In genomic region chr6:53806591-53807023, GRCm38 (mm10) we compare ENCODE assay signal across 12 mouse cellular contexts. TPM values are rescaled to one million over a fixed set of nuclear protein-coding genes. Genes with fewer than 3 reads are reported as not detected.
DNase-seq lines count a peak whose midpoint lies in the region; ATAC-seq and TF ChIP-seq lines count a peak whose summit lies in the region.
"Had no signal": no experiment of that assay in that cellular context is flagged by ENCODE, and none has a peak within 500 bp of the region (broad histone marks: within the 10 kb centered on the region; RNA-seq: fewer than 3 reads in every experiment).

No protein-coding gene starts in this region.

- no peak overlapping the region for H3K9ac ChIP-seq in lung, embryonic 14.5 days
- H3K9ac ChIP-seq: forebrain, embryonic 12.5 days; liver, embryonic 15.5 days had no signal

- H3K9me3 ChIP-seq in lung, embryonic 14.5 days (ENCODE audit: low read depth, low read length), result no peaks in the 10 kb centered on the region
- H3K9me3 ChIP-seq: forebrain, embryonic 12.5 days; liver, embryonic 15.5 days had no signal

- no peak overlapping the region for H3K27ac ChIP-seq in lung, embryonic 14.5 days (ENCODE audit: low read depth)
- H3K27ac ChIP-seq: forebrain, embryonic 12.5 days; liver, embryonic 15.5 days had no signal

- TF ChIP-seq POLR2A in brain, embryonic 14.5 days (IDR thresholded peaks at IDR 0.05; ENCODE audit: borderline replicate concordance, extremely low read depth, insufficient read depth, insufficient read length, poor library complexity, severe bottlenecking), result no peak

- TF ChIP-seq CTCF in lung, embryonic 14.5 days (IDR thresholded peaks at IDR 0.05; ENCODE audit: low read depth), result no peak
- no peak for TF ChIP-seq CTCF in brain, embryonic 14.5 days (IDR thresholded peaks at IDR 0.05; ENCODE audit: borderline replicate concordance, extremely low read depth, insufficient read depth, insufficient read length)

- no peaks in the 10 kb centered on the region for H3K36me3 ChIP-seq in lung, embryonic 14.5 days (ENCODE audit: insufficient read depth)
- H3K36me3 ChIP-seq: forebrain, embryonic 12.5 days; liver, embryonic 15.5 days had no signal

- H3K27me3 ChIP-seq in lung, embryonic 14.5 days (ENCODE audit: insufficient read depth, low read length), result no peaks in the 10 kb centered on the region
- H3K27me3 ChIP-seq: forebrain, embryonic 12.5 days had no signal

- peaks cover 7% of the 10 kb centered on the region for H3K4me1 ChIP-seq in lung, embryonic 14.5 days (ENCODE audit: insufficient read depth)
- H3K4me1 ChIP-seq: forebrain, embryonic 12.5 days; liver, embryonic 15.5 days had no signal

- DNase-seq in adrenal gland, adult (ENCODE audit: inconsistent age in 2 of 2, low spot score in 1 of 2), result peak; percentile 70 to 82
- DNase-seq in adrenal gland, adult 18-20 months (ENCODE audit: low spot score in 2 of 2), result no peak
- DNase-seq in lung, embryonic 14.5 days, result peak; percentile 79
- no peak for DNase-seq in lung, postnatal 36 days
- DNase-seq in brain, embryonic 14.5 days (ENCODE audit: low read depth), result peak; percentile 45
- peak; percentile 44 to 56 for DNase-seq in kidney, postnatal 25 days
- DNase-seq in thymus, postnatal 25 days, result no peak
- no peak for DNase-seq in heart, postnatal 4 days
- DNase-seq: gastrocnemius, postnatal 25 days; midbrain, embryonic 14.5 days had no signal

- peak; percentile 62 for ATAC-seq in lung, embryonic 14.5 days (ENCODE audit: insufficient read depth)

- no peak overlapping the region for H3K4me2 ChIP-seq in lung, embryonic 14.5 days
- H3K4me2 ChIP-seq: forebrain, embryonic 12.5 days; liver, embryonic 15.5 days had no signal

- WGBS in lung, embryonic 14.5 days, result 32% methylated on average over 8 of the region's 8 CpGs

- H3K4me3 ChIP-seq in lung, embryonic 14.5 days (ENCODE audit: low read depth, low read length), result no peak overlapping the region
- H3K4me3 ChIP-seq: forebrain, embryonic 12.5 days; liver, embryonic 15.5 days had no signal

RNA-seq across cellular contexts. Expression of gene Tril, which starts 14.0 kb away (rescaled TPM):
- 1 to 10 TPM; 4.9 to 6.2 TPM for total RNA-seq in adrenal gland, adult 18-20 months (2021)
- polyA plus RNA-seq in lung, embryonic 14.5 days (2014; fragmentation: Nextera tagmentation; extraction: Ambion mirVana), result 59.3 and 66.6 TPM in 2 replicates
- polyA plus RNA-seq in brain, embryonic 14.5 days (2012; rRNA removed), result 8.0 and 15.5 TPM in 2 replicates
- 10 to 100 TPM; 10.1 to 11.5 TPM for total RNA-seq in heart, postnatal 4 days (2021)

Comparison
In these comparisons a context has a peak if more than half of its experiments do, and no peak if none do; other contexts are left out.
1. DNase-seq: peak in adrenal gland, adult (2 of 2), lung, embryonic 14.5 days (single experiment), brain, embryonic 14.5 days (single experiment) and kidney, postnatal 25 days (2 of 2); none in adrenal gland, adult 18-20 months (0 of 2), lung, postnatal 36 days (single experiment), thymus, postnatal 25 days (single experiment) and heart, postnatal 4 days (single experiment).